Mouse (Mus musculus): ENCODE data around the gene Aqp2. TPM values are rescaled to one million over a fixed set of nuclear protein-coding genes. Genes with fewer than 3 reads are reported as not detected.

The Aqp2 gene
- not detected for total RNA-seq (2023)

DNA sequence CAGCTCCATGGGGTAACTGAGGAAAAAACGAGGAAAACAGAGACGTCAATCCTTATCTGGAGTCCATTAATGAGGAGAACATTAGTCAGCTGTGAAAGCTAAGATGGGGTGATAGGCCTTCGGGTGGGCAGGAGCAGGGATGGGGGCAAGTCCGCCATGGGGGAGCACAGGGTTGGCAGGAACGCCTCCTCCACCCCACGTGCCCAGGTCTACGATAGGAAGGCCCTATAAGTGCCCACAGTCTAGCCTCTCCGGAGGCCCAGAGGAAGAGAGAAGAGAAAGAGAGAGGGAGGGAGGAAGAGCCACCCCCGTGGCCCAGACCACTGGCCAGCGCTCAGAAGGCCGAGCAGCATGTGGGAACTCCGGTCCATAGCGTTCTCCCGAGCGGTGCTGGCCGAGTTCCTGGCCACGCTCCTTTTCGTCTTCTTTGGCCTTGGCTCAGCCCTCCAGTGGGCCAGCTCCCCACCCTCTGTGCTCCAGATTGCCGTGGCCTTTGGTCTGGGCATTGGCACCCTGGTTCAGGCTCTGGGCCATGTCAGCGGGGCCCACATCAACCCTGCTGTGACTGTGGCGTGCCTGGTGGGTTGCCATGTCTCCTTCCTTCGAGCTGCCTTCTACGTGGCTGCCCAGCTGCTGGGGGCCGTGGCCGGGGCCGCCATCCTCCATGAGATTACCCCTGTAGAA lies at the start of gene Aqp2:
Gene Aqp2 (plus strand): TSS at position 254 of the 684 bp plus-strand sequence.

DNA sequence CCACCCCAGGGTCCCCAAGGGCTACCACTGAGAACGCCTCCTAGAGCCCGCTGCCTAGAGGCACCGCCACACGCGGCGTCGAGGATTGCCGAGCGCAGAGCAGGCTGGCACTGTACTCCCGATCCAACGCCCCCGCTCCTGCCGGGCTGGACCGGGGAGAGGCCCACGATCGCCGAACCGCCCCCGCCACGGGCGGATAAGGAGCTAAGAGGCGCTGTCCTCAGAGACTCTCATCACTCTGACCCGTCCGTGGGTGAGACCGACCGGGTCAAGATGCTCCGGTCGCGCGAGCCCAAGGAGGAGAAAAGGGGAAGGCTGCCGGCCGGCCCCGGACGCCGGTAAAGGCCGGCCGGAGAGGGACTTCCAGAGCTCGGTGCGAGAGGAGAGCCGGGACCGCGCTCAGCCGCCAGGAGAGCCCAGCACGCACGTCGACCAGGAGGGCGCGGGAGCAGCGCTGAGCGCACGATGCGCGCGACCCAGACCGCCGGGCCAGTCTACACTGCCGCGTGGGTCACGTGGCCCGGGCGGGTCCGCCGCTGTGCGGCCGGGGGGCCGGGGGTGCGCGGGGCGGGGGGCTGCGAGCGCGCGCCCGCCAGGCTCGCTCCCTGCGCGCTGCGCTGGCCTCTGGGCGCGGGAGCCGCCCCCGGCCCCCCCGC lies 11.7 kb downstream of the Aqp2 start, which contains the start of gene Aqp5:
Gene Aqp5 (plus strand): TSS at position 354 of the 656 bp plus-strand sequence.

DNA sequence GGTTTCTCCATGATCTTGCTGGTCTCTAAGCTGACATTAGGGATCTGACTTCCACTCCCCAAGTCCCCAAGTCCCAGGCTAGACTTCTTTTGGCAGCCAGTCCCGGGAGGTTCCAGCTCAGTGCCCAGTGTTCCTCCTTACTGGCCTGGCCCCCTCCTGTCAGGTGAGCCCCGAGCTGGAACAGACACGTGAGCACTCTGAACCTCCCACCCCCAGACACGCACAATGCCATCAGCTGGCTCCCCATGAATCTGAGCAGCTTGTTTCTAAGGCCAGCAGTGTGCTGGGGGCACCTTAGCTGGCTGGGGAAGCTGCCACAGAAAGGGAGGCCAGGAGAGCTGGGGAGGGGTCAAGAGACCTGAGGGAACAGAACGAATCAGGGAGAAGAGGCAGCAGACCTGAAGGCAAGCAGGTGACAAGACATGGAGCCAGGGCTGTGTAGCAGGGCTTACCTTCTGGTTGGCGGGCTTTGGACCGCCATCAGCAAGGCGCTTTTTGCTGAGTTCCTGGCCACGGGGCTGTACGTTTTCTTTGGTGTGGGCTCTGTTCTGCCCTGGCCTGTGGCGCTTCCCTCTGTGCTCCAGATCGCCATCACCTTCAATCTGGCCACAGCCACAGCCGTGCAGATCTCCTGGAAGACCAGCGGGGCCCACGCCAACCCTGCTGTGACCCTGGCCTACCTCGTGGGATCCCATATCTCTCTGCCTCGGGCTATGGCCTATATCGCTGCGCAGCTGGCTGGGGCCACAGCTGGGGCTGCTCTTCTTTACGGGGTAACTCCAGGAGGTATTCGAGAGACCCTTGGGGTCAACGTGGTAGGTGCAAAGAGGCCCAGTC lies 22.3 kb downstream of the Aqp2 start, which contains the start of gene Aqp6:
Gene Aqp6 (plus strand): TSS at position 415 of the 837 bp plus-strand sequence.

Other genes starting within 250 kb of the Aqp2 start
- gene Fmnl3, start 208.6 kb upstream of the Aqp2 start, total RNA-seq (2023): 52.1 TPM
- gene Tmbim6, start 186.2 kb upstream of the Aqp2 start, total RNA-seq (2023): 387 TPM
- 42.2 TPM for gene Nckap5l, start 121.3 kb upstream of the Aqp2 start, total RNA-seq (2023)
- 6.8 TPM for gene Bcdin3d, start 104.3 kb upstream of the Aqp2 start, total RNA-seq (2023)
- not detected for gene Faim2, start 50.9 kb upstream of the Aqp2 start, total RNA-seq (2023)
- not detected for gene Aqp5, start 11.7 kb downstream of the Aqp2 start, total RNA-seq (2023)
- gene Aqp6, start 22.3 kb downstream of the Aqp2 start, total RNA-seq (2023): not detected
- 6.7 TPM for gene Racgap1, start 72.6 kb downstream of the Aqp2 start, total RNA-seq (2023)
- gene Asic1, start 91.3 kb downstream of the Aqp2 start, total RNA-seq (2023): not detected
- gene Smarcd1, start 123.1 kb downstream of the Aqp2 start, total RNA-seq (2023): 64.2 TPM
- 2.6 TPM for gene Gm17349, start 126.4 kb downstream of the Aqp2 start, total RNA-seq (2023)
- 1.3 TPM for gene Gpd1, start 138.5 kb downstream of the Aqp2 start, total RNA-seq (2023)
- gene Cox14, start 146.6 kb downstream of the Aqp2 start, total RNA-seq (2023): 53.3 TPM
- gene Cers5, start 193.8 kb downstream of the Aqp2 start, total RNA-seq (2023): 62.7 TPM

Data from CD4-positive naive resting alpha-beta T cell, adult 76 days (primary cell).